Mouse (Mus musculus) stomach, postnatal 0 days (tissue): ENCODE measurements at regions not wholly inside any gene's neighbourhood (a gene's known extent, or its start where the extent isn't known, plus 50 kb on each side); places are given as distances from the start of the nearest gene placed in this dataset.

Source experiments
- CTCF ChIP-seq: IDR thresholded peaks from 2 replicates; pipeline ENCODE4 v1.5.1; 2016; ENCODE audit warnings: antibody characterized with exemption, low read depth, mild to moderate bottlenecking, moderate library complexity
- EP300 ChIP-seq: optimal IDR thresholded peaks from 2 replicates; pipeline ENCODE3; 2016; ENCODE audit warnings: antibody characterized with exemption

DNA sequence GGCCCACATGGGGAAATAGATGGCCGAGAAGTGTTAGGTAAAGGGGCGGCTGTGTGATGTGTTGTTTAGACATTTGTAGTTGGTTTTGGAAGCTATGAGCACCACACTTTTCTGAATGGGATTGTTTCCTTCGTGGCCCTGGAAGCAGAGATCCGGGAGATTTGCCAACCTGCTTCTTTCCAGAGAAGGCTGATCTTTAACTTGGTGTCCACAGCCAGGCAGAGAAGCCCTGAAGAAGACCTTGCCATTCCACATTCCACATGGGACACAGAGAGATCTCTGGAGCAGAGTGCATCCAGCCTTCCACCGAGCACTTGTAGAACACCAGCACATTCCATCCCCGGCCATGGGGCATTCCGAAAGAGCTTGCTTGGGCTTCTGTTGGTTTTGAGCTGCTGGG, 70.2 kb downstream of the Bod1 start:
- no peak for TF ChIP-seq CTCF
- TF ChIP-seq EP300 = no peak
